Mouse (Mus musculus): ENCODE results near the gene Camkv.

Gene Camkv

GRCm38 (mm10) chr9:107925251-107925650, 10.2 kb upstream of the Camkv start:
- DNase-seq: no peak

- DNase-seq: no peak
Measured at GRCm38 (mm10) chr9:107926920-107927420, 8.5 kb upstream of the Camkv start.

GRCm38 (mm10) chr9:107927749-107928148, 7.7 kb upstream of the Camkv start:
- DNase-seq: no peak

GRCm38 (mm10) chr9:107928169-107928568, 7.3 kb upstream of the Camkv start, which contains the start of gene Actl11:
Actl11 (plus strand) TSS chr9:107928469.
- DNase-seq: no peak

GRCm38 (mm10) chr9:107932221-107932620, 3.3 kb upstream of the Camkv start:
- DNase-seq: no peak

- DNase-seq: no peak
Measured at GRCm38 (mm10) chr9:107934146-107934545, 1.3 kb upstream of the Camkv start.

- DNase-seq: peak; percentile 70
Measured at GRCm38 (mm10) chr9:107935790-107936214, 328 bp downstream of the Camkv start.

GRCm38 (mm10) chr9:107936215-107936822, 845 bp downstream of the Camkv start:
- peak; percentile 51 for DNase-seq

GRCm38 (mm10) chr9:107936831-107937230, 1.4 kb downstream of the Camkv start:
- DNase-seq: peak; percentile 5

- no peak for DNase-seq
Measured at GRCm38 (mm10) chr9:107947241-107948194, 12.0 kb downstream of the Camkv start.

GRCm38 (mm10) chr9:107949184-107949921, 13.9 kb downstream of the Camkv start:
- DNase-seq: no peak

GRCm38 (mm10) chr9:107949922-107950235, 14.4 kb downstream of the Camkv start, which contains the start of gene Traip:
Traip (plus strand) TSS chr9:107950136.
- DNase-seq: no peak

GRCm38 (mm10) chr9:107950460-107951355, 15.2 kb downstream of the Camkv start:
- DNase-seq: peak; percentile 97

GRCm38 (mm10) chr9:107955613-107956289, 20.3 kb downstream of the Camkv start:
- no peak for DNase-seq

GRCm38 (mm10) chr9:107957141-107957540, 21.7 kb downstream of the Camkv start:
- DNase-seq: no peak

- DNase-seq: no peak
Measured at GRCm38 (mm10) chr9:107959896-107960295, 24.4 kb downstream of the Camkv start.

GRCm38 (mm10) chr9:107960928-107961327, 25.5 kb downstream of the Camkv start:
- DNase-seq: no peak

GRCm38 (mm10) chr9:107961351-107961762, 25.9 kb downstream of the Camkv start:
- no peak for DNase-seq

- DNase-seq: peak; percentile 45
Measured at GRCm38 (mm10) chr9:107961881-107962280, 26.4 kb downstream of the Camkv start.

GRCm38 (mm10) chr9:107962916-107963315, 27.4 kb downstream of the Camkv start:
- DNase-seq: no peak

GRCm38 (mm10) chr9:107963700-107964099, 28.2 kb downstream of the Camkv start:
- peak; percentile 91 for DNase-seq
